Mouse (Mus musculus) thymus, postnatal 36 days (tissue): Measurements from ENCODE around the gene Gm6034.
A peak's percentile ranks its signal among the peaks of the same experiment; 100 is the strongest.
"Not testable (repeated sequence)": the region's sequence is repeated elsewhere in the genome, so short reads cannot be mapped to it uniquely, and the experiment has no call there.

Experiments
- DNase-seq, 2 experiments: peaks; one replicate each; pipeline ENCODE4 v3.0.0; 2022; ENCODE audit warnings: mixed read lengths in 2 of 2

The Gm6034 gene

GRCm38 (mm10) chr17:36023710-36024654 is 18.8 kb upstream of the Gm6034 start:
- DNase-seq, result peak in 1 of 2 experiments; percentile 33

GRCm38 (mm10) chr17:36025197-36025596 is 17.6 kb upstream of the Gm6034 start:
- DNase-seq, result no peak

GRCm38 (mm10) chr17:36025901-36026300 is 16.9 kb upstream of the Gm6034 start:
- DNase-seq, result no peak

GRCm38 (mm10) chr17:36027663-36028062 is 15.1 kb upstream of the Gm6034 start:
- DNase-seq, result no peak

- no peak for DNase-seq
Observed at GRCm38 (mm10) chr17:36028879-36029619, 13.7 kb upstream of the Gm6034 start.

- not testable (repeated sequence) for DNase-seq
Observed at GRCm38 (mm10) chr17:36030046-36030702, 12.6 kb upstream of the Gm6034 start.

- not testable (repeated sequence) for DNase-seq
Observed at GRCm38 (mm10) chr17:36030703-36031582, 11.8 kb upstream of the Gm6034 start.

GRCm38 (mm10) chr17:36031583-36032331 is 11.0 kb upstream of the Gm6034 start:
- peak; percentile 73 to 75 for DNase-seq

- DNase-seq, result peak; percentile 73 to 74
Observed at GRCm38 (mm10) chr17:36032351-36032875, 10.3 kb upstream of the Gm6034 start, which contains the start of gene H2-T23. TSS of gene H2-T23 (minus strand) at chr17:36032855.

GRCm38 (mm10) chr17:36034524-36034923 is 8.2 kb upstream of the Gm6034 start:
- not testable (repeated sequence) for DNase-seq

GRCm38 (mm10) chr17:36035010-36035638 is 7.6 kb upstream of the Gm6034 start:
- peak; percentile 72 to 79 for DNase-seq

- DNase-seq, result peak in 1 of 2 experiments; percentile 52
Observed at GRCm38 (mm10) chr17:36036126-36036525, 6.6 kb upstream of the Gm6034 start.

- DNase-seq, result not testable (repeated sequence)
Observed at GRCm38 (mm10) chr17:36040604-36041003, 2.2 kb upstream of the Gm6034 start.

GRCm38 (mm10) chr17:36042055-36042454 is 706 bp upstream of the Gm6034 start:
- DNase-seq, result peak; percentile 40 to 52

GRCm38 (mm10) chr17:36043286-36043685 is 525 bp downstream of the Gm6034 start:
- no peak for DNase-seq

- DNase-seq, result not testable (repeated sequence)
Observed at GRCm38 (mm10) chr17:36057927-36058326, 15.2 kb downstream of the Gm6034 start.

GRCm38 (mm10) chr17:36058362-36058761 is 15.6 kb downstream of the Gm6034 start, which contains the start of gene Gm11127:
TSS of gene Gm11127 (minus strand) at chr17:36058371.
- not testable (repeated sequence) for DNase-seq

GRCm38 (mm10) chr17:36060829-36061228 is 18.1 kb downstream of the Gm6034 start:
- peak; percentile 90 to 91 for DNase-seq

- DNase-seq, result not testable (repeated sequence)
Observed at GRCm38 (mm10) chr17:36081901-36082300, 39.1 kb downstream of the Gm6034 start.
